49 mouse cellular contexts compared by ENCODE assay signal in genomic region chr2:34812706-34813105, GRCm38 (mm10). TPM values are rescaled to one million over a fixed set of nuclear protein-coding genes. Genes with fewer than 3 reads are reported as not detected.
"Had no signal": no experiment of that assay in that cellular context is flagged by ENCODE, and none has a peak within 500 bp of the region (broad histone marks: within the 10 kb centered on the region; RNA-seq: fewer than 3 reads in every experiment).

No protein-coding gene starts in this region.

- H3K27ac ChIP-seq: heart, embryonic 10.5 days; heart, embryonic 13.5 days; heart, embryonic 15.5 days; hindbrain, embryonic 10.5 days; hindbrain, embryonic 12.5 days; hindbrain, embryonic 13.5 days; hindbrain, embryonic 14.5 days; hindbrain, embryonic 15.5 days; hindbrain, postnatal 0 days; intestine, embryonic 15.5 days; kidney, embryonic 15.5 days; kidney, postnatal 0 days; layer of hippocampus, adult 2 months had no signal

- H3K27me3 ChIP-seq: heart, embryonic 12.5 days; heart, embryonic 13.5 days; heart, embryonic 15.5 days; hindbrain, embryonic 12.5 days; hindbrain, embryonic 13.5 days; hindbrain, embryonic 15.5 days; intestine, embryonic 15.5 days; kidney, embryonic 15.5 days had no signal

- H3K4me3 ChIP-seq: heart, embryonic 10.5 days; heart, embryonic 12.5 days; heart, embryonic 13.5 days; heart, embryonic 15.5 days; hindbrain, embryonic 10.5 days; hindbrain, embryonic 12.5 days; hindbrain, embryonic 13.5 days; hindbrain, embryonic 15.5 days; intestine, embryonic 15.5 days; kidney, embryonic 15.5 days; layer of hippocampus, adult 2 months had no signal

- DNase-seq: heart, postnatal 14 days; heart, postnatal 36 days; heart, postnatal 4 days; kidney, adult 11 months; kidney, adult 18-20 months; kidney, adult 2 months; kidney, adult 8-10 months; kidney, adult 9 months; kidney, postnatal 10 days; kidney, postnatal 14 days; kidney, postnatal 25 days; kidney, postnatal 36 days; kidney, postnatal 4 days; layer of hippocampus, adult 9-11 months; layer of hippocampus, postnatal 36 days had no signal

- H3K9me3 ChIP-seq: heart, embryonic 10.5 days; heart, embryonic 12.5 days; heart, embryonic 13.5 days; heart, embryonic 15.5 days; hindbrain, embryonic 10.5 days; hindbrain, embryonic 12.5 days; hindbrain, embryonic 13.5 days; hindbrain, embryonic 15.5 days; intestine, embryonic 15.5 days; kidney, embryonic 15.5 days had no signal

- H3K4me1 ChIP-seq: heart, embryonic 10.5 days; heart, embryonic 12.5 days; heart, embryonic 15.5 days; hindbrain, embryonic 10.5 days; hindbrain, embryonic 12.5 days; hindbrain, embryonic 13.5 days; hindbrain, embryonic 15.5 days; intestine, embryonic 15.5 days; kidney, embryonic 15.5 days had no signal

- H3K9ac ChIP-seq: heart, embryonic 12.5 days; heart, embryonic 13.5 days; heart, embryonic 15.5 days; hindbrain, embryonic 12.5 days; hindbrain, embryonic 13.5 days; hindbrain, embryonic 14.5 days; hindbrain, embryonic 15.5 days; intestine, embryonic 15.5 days; kidney, embryonic 15.5 days had no signal

- H3K4me2 ChIP-seq: heart, embryonic 11.5 days; heart, embryonic 12.5 days; heart, embryonic 13.5 days; heart, embryonic 15.5 days; hindbrain, embryonic 12.5 days; hindbrain, embryonic 13.5 days; hindbrain, embryonic 14.5 days; hindbrain, embryonic 15.5 days; intestine, embryonic 15.5 days; kidney, embryonic 15.5 days had no signal

- ATAC-seq: hindbrain, embryonic 16.5 days; hindbrain, postnatal 0 days; inflammation-experienced regulatory T-cells, adult 6 months; intestine, embryonic 15.5 days; intestine, embryonic 16.5 days; intestine, postnatal 0 days had no signal

RNA-seq across cellular contexts. Expression of gene Gm34653, which starts 20.1 kb away (rescaled TPM):
- total RNA-seq: heart, adult 8-10 months; heart, postnatal 14 days; heart, postnatal 25 days; heart, postnatal 36 days; heart, postnatal 4 days; hematopoietic stem cell, adult 5-6 weeks; layer of hippocampus, adult 2 months; layer of hippocampus, adult 8-10 months; layer of hippocampus, postnatal 10 days; layer of hippocampus, postnatal 14 days; layer of hippocampus, postnatal 25 days; layer of hippocampus, postnatal 36 days had no signal
- polyA plus RNA-seq: heart, embryonic 10.5 days; heart, embryonic 11.5 days; heart, embryonic 12.5 days; heart, embryonic 13.5 days; heart, embryonic 14.5 days; heart, embryonic 15.5 days; heart, embryonic 16.5 days; heart, postnatal 0 days; hindbrain, embryonic 10.5 days; hindbrain, embryonic 11.5 days; hindbrain, embryonic 12.5 days; hindbrain, embryonic 13.5 days; hindbrain, embryonic 14.5 days; hindbrain, embryonic 15.5 days; hindbrain, embryonic 16.5 days; inflammation-experienced regulatory T-cells, adult 6 months; intestine, embryonic 14.5 days; intestine, embryonic 15.5 days; intestine, embryonic 16.5 days; intestine, postnatal 0 days; kidney, adult 2 months; kidney, embryonic 14.5 days; kidney, embryonic 16.5 days; kidney, postnatal 0 days; large intestine, adult 2 months had no signal
